Mouse (Mus musculus) T-helper 1 cell (primary cell): Measurements from ENCODE around the gene Syna.

ENCODE experiments used
- in situ Hi-C: fragments of 300-600 bp; cut with MboI, MseI; formaldehyde crosslinking; loops from one replicate; pipeline ENCODE4 v1.15.1; 2025; ENCODE audit warnings: high pct_unique_total_duplicates

The Syna gene

DNA sequence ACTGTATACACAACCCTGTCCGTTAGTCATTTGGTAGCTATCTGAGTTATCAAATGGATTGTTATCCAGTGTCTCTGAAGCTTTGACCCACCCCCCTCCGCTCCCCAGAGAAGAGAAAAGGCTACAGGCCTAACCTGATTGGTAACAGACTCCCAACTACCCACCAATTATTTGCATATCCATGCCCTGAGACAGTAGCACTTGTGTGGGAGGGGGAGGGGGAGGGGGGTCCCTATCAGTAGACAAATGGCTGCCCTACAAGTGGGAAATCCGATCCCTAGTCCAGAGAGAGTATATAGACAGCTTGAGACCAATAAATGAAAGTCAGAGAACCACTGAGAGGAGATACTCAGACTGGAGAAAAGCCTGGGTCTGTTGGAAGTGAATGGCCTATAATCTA, 8.1 kb upstream of the Syna start:
- in situ Hi-C loops = no loop called here

GRCm38 (mm10) chr5:134567445-134567844, 7.5 kb upstream of the Syna start:
- in situ Hi-C loops = no loop called here

- in situ Hi-C loops = no loop called here
Observed at GRCm38 (mm10) chr5:134565696-134566095, 5.7 kb upstream of the Syna start.

DNA sequence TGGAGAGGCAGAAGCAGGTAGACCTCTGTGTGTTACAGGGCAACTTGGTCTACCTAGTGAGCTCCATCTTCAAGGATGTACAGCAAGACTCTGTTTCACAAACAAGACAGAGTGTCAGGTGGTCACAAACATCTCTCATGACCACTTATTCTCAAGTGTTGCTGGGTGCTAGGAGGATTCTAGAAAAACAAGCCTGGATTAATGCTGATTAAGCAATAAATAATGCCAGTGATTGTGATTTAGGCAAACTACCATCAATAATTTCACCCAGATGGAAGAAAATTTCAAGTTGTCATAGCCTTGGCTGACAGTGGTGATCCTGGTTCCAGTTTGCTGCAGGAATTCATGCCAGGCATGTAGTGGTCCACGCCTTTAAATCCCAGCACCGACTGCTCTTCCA, 4.3 kb upstream of the Syna start:
- in situ Hi-C loops = no loop called here

- in situ Hi-C loops = no loop called here
Observed at GRCm38 (mm10) chr5:134560450-134561171, 640 bp upstream of the Syna start.

GRCm38 (mm10) chr5:134555463-134556164, 4.4 kb downstream of the Syna start:
- in situ Hi-C loops = no loop called here

- in situ Hi-C loops = no loop called here
Observed at GRCm38 (mm10) chr5:134553951-134554546, 5.9 kb downstream of the Syna start.

DNA sequence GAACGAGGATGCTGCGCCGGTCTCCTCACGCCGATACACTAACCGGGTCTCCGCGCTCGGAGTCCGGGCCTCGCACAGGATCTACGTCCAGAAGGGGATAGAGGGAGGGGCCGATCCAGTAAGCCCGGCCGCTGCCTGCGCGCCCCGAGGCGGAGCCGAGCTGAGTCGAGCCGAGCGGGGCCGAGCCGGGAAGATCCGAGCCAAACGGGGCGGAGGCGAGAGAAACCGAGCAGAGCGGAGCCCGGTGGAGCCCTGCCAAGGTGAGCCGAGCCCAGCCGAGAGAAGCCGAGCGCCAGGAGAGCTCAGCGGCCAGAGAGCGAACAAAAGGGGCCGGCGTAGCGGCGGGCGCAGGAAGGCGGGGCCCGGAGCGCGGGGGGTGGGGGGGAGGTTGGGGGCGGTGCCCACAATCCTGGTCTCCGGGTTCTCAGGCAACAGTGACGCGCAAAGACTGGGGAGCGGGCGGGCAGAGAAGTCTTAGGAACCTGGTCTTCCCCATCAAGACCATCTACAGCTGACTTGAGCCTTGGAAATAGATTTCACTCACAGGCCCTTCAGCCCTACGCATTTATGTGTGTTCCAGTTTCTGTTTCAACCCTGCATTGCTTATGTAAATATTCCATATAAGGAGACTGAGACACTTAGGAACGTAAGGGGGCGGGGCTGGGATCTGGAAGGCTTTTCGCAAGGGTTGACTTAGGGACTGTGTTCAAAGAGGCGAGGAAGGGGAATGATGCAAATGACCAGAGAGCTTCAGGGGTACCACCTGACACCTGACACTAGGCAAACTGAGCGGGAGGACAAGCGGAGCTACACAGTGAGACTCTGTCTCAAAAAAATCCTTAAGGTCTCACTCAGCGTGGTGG, 7.6 kb downstream of the Syna start, which contains the start of gene Clip2:
TSS of gene Clip2 (minus strand) at position 325 of the 863 bp plus-strand sequence.
- in situ Hi-C loops = no loop called here

GRCm38 (mm10) chr5:134551233-134552109, 8.5 kb downstream of the Syna start:
- in situ Hi-C loops = no loop called here

DNA sequence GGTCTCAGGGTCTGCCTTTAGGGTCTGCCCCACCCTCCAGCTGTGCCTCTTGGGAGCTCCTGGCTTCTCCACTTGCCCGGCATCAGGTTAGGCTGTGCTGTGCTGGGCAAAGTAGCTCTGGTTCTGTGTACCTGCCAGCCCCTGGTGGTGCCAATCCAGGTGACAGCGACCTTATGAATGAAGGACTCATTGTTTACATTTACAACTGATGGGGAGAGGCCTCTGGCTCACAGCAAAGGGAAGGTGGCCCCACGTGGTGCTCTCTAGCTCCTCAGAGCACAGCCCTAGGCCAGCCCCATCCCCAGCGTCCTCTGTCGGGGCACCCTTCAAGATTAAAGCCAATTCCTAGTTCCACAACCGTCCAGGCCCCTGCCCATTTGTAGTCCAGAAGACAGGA, 9.1 kb downstream of the Syna start:
- in situ Hi-C loops = no loop called here

DNA sequence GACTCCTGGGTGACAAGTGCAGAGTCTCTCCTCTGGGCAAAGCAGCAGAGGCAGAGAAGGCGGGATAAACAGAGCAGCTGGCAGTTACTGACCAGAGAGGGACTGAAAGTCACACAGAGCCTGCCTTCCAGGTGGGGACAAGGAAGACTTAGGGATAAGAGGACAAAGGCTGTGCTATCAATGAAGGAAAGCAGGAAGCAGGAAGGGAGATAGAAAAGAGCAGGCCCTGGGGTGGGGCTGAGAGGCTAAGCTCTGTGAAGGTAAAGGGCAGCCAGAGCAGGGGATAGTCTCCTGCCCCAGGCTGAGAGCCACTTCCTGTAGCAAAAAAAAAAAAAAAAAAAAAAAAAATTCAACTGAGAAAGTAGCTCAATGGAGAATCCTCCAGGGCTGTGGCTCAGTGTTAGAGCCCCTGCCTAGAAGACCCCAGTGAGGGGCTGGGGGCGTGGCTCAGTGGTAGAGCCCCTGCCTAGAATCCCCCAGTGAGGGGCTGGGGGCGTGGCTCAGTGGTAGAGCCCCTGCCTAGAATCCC, 10.3 kb downstream of the Syna start:
- in situ Hi-C loops = no loop called here

DNA sequence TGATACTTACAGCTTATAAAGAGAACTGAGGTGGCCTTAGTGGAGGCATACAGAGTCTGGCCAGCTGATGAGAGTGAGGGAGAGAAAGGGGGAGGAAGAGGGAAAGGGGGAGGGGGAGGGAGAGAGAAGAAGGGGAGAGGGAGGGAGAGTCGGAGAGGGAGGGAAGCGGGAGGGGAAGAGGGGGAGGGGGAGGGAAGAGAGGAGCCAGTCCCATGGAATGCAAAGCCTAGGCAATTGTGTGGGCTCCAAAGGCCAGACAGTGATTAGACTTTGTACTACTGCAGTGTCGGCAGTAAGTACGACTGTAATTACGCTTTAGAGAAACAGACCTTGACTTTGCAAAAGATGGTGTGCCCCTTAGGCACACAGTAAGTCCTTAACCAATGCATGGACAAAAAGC, 11.7 kb downstream of the Syna start:
- in situ Hi-C loops = no loop called here

DNA sequence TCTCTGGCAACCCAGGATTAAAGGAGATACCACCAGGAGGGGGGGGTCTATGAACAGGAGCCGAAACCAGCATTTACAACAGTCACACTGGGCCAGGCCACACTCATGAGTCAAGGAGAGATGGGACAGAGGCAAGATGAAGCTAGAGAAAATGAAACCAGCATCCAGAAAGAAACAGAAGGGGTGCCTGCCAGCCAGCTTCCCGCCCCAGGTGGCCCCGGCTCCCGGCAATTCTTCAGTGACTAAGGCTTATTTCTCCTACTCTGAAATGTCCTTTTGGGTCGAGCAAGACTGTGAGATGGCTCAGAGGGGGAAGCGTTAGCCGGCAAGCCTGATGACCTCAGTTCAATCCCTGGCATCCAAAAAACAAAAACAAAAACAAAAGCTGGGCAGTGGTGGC, 13.2 kb downstream of the Syna start:
- in situ Hi-C loops = no loop called here

DNA sequence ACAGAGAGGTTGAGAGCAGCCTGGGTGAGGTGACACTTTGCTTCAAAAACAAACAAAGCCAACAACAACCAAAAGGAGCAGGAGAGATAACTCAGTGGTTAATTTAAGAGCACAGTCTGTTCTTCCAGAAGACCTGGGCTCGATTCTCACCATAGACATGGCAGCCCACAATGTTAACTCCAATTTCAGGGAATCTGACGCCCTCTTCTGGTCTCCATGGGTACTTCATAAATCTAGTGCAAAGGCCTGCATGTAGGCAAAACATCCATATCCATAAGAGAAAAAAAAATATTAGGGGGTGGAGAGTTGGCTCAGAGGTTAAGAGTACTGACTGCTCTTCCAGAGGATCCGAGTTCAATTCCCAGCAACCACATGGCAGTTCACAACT, 14.7 kb downstream of the Syna start:
- in situ Hi-C loops = no loop called here

- in situ Hi-C loops = no loop called here
Observed at GRCm38 (mm10) chr5:134544516-134545241, 15.3 kb downstream of the Syna start.

DNA sequence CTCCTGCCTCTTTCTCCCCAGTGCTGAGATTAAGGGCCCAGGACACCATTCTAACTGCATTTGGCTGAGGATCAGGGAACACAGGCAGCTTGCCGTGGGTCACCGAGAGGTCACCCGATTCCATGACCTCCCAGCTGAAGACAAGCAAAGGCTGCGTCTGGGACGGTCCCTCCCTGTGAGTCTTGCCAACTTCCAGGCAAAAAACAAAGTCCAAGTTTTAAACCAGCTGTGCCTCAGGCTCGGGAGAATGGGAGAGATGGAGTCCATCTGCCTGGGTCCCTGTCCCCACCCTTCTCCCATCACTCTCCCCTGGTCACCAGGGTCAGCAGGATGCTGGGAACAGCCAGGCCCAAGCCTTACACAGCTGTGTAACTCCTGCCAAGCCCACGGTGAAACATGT, 18.3 kb downstream of the Syna start:
- in situ Hi-C loops = no loop called here

DNA sequence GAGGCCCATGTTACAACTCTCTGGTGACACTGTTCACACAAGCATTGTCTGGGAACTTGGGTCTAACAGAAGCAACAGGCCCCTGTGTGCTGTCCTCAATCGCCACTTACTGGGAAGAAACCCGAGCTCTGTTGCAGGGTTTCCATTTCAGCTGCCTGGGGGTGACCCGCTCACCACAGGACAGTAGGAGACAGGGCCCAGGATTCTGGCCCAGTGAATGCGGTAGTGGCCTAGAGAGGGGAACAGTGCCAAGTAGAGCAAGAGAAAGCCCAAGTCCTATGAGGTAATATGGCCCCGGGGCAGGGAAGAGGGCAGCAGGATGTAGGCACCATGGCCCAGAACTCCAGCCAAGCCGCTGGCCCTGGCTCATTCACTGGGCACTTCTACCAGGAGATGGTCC, 19.1 kb downstream of the Syna start:
- in situ Hi-C loops = no loop called here

DNA sequence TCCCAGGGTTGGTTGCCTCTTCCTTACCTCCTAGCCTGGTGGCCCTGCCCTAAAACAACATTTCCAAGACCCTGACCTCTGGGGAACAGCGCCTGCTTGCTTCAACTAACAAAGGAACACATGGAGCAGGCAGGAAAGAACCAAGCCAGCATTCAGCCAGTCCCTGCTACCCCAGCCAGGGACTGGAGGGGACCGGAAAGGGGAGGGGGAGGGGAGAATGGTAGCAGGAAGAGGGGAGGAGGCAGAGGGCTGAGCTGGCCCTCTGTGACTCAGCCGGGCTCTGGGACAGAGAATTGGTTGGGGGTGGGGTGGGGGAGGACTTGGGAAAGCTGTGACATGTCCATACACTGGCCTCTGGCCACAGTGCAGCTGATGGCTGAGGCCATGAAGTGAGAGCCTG, 20.1 kb downstream of the Syna start:
- in situ Hi-C loops = no loop called here

GRCm38 (mm10) chr5:134536036-134536435, 23.9 kb downstream of the Syna start:
- in situ Hi-C loops = no loop called here

- in situ Hi-C loops = no loop called here
Observed at GRCm38 (mm10) chr5:134532417-134532816, 27.6 kb downstream of the Syna start.
